Mouse (Mus musculus) forebrain, embryonic 14.5 days (tissue): ENCODE measurements at regions not wholly inside any gene's neighbourhood (a gene's known extent, or its start where the extent isn't known, plus 50 kb on each side); places are given as distances from the start of the nearest gene placed in this dataset.

Experiments used
- ATAC-seq: fragments of 200-750 bp; cut with Nextera tagmentation; 2 replicates; pipeline ENCODE4 v1.8.0; 2017; ENCODE audit warnings: mild to moderate bottlenecking, moderate library complexity
- DNase-seq: peaks from one replicate; pipeline ENCODE4 v3.0.0-alpha.2; 2015; ENCODE audit warnings: low spot score
- H3K27ac ChIP-seq: fragments of 300-500 bp; sonication (generic); 2 replicates; pipeline ENCODE4 v1.5.1; 2014; ENCODE audit warnings: low read depth, mild to moderate bottlenecking, control low read depth, low read length, moderate library complexity
- H3K27me3 ChIP-seq: fragments of 300-500 bp; sonication (generic); replicated peaks from 2 replicates; pipeline ENCODE4 v1.6.1; 2014; ENCODE audit warnings: low read length, control low read depth, mixed read lengths; ENCODE audit not compliant: control insufficient read depth, insufficient read depth
- H3K36me3 ChIP-seq: fragments of 300-500 bp; sonication (generic); 2 replicates; pipeline ENCODE4 v1.6.1; 2014; ENCODE audit warnings: low read length, control low read depth; ENCODE audit not compliant: control insufficient read depth, insufficient read depth
- H3K4me1 ChIP-seq: fragments of 300-500 bp; sonication (generic); 2 replicates; pipeline ENCODE4 v1.6.1; 2014; ENCODE audit warnings: antibody characterized with exemption, low read length, control low read depth; ENCODE audit not compliant: control insufficient read depth, insufficient read depth
- H3K4me2 ChIP-seq: fragments of 300-500 bp; sonication (generic); 2 replicates; pipeline ENCODE4 v1.6.1; 2014; ENCODE audit warnings: mild to moderate bottlenecking, control low read depth, low read length
- H3K4me3 ChIP-seq: fragments of 300-500 bp; sonication (generic); 2 replicates; pipeline ENCODE4 v1.5.1; 2014; ENCODE audit warnings: low read depth, low read length, control low read depth
- H3K9ac ChIP-seq: fragments of 300-500 bp; sonication (generic); 2 replicates; pipeline ENCODE4 v1.6.1; 2014; ENCODE audit warnings: mild to moderate bottlenecking, low read length, control low read depth, moderate library complexity
- H3K9me3 ChIP-seq: fragments of 300-500 bp; sonication (generic); replicated peaks from 2 replicates; pipeline ENCODE4 v1.6.1; 2016; ENCODE audit warnings: low read length, control low read depth, mixed read lengths; ENCODE audit not compliant: control insufficient read depth
- whole genome bisulfite sequencing: fragments of 180-500 bp; shearing (Covaris S2); extraction: QIAGEN DNeasy Blood & Tissue Kit; methylation state at CpG from one replicate; pipeline ENCODE4 v1.1.7; 2014; 5-methylcytosine and 5-hydroxymethylcytosine counted together

DNA sequence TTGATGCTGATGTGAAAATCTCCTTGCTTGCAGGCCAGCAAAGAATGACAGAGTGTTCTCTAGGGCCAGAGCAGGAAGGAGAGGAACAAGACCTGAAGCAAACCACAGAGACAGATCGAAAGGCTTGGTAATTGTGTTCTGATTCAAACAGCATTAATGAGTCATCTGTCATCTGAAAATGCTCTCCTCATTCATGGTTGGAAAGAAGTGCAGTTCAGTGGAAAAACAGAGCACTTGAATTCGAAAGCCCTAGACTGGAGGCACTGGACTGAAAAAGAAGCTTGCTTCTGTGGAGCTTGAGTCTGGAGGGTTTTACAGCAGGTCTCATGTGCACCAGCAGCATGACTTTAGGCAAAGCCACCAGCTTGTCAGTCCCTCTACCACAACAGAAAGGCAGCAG is 374.3 kb upstream of the B430305J03Rik start:
- ATAC-seq (no peak), DNase-seq (peak; percentile 9)
- Histone ChIP-seq H3K27ac (no peak overlapping the region), H3K4me2 (no peak overlapping the region), H3K9ac (no peak overlapping the region), H3K4me1 (peaks cover 3% of the 10 kb centered on the region; the same call in 1 of the 2 replicates), H3K27me3 (no peaks in the 10 kb centered on the region), H3K4me3 (no peak overlapping the region), H3K36me3 (no peaks in the 10 kb centered on the region), H3K9me3 (no peaks in the 10 kb centered on the region)
- WGBS, result 30% methylated on average over 2 of the region's 2 CpGs

DNA sequence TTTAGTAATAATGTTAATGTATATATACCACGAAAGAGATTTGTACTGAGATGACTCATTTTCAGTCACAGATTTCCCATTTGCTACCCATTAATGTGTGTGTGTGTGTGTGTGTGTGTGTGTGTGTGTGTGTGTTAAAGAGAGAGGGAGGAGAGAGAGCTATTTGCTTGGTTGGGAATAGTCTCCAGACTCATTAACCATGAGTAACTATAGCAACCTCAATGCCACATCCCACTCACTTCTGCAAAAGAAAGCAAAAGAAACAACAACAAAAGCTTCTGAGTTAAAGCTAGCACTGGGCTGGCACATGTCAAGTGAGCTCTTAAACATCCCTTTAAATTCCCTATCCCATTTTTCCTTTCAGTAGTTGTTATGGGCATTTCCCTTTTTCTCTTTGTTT is 372.8 kb upstream of the B430305J03Rik start:
- H3K36me3 ChIP-seq, result no peaks in the 10 kb centered on the region
- no peaks in the 10 kb centered on the region for H3K9me3 ChIP-seq
- H3K4me2 ChIP-seq, result no peak overlapping the region
- H3K9ac ChIP-seq, result no peak overlapping the region
- no peak overlapping the region for H3K27ac ChIP-seq
- ATAC-seq, result peak; percentile 67; the same call in 1 of the 2 replicates
- peak; percentile 44 for DNase-seq
- 48% methylated on average over 1 of the region's 1 CpGs for WGBS
- H3K27me3 ChIP-seq, result no peaks in the 10 kb centered on the region
- no peak overlapping the region for H3K4me3 ChIP-seq
- peaks cover 3% of the 10 kb centered on the region; the same call in 1 of the 2 replicates for H3K4me1 ChIP-seq

DNA sequence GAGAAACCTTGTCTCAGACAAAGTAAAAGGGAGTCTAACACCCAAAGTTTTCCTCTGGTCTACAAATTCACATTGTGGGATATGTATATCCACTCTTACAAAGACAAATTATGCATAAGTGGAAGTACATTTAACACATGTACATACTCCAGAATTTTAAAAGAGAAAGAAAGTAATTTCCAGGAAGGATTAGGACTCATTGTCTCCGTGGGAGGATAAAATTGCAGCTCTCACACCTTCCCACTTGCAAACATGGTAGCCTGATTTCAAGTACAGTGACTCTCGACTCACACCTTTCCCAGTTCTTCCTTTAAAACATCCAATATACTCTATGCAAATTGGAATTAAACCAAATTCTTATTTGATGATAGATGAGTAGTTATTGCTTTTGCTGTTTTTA is 351.0 kb upstream of the B430305J03Rik start:
- H3K4me2 ChIP-seq, result no peak overlapping the region
- H3K9ac ChIP-seq, result no peak overlapping the region
- ATAC-seq, result no peak
- H3K4me1 ChIP-seq, result no peaks in the 10 kb centered on the region
- WGBS, result 82% methylated on average over 2 of the region's 2 CpGs
- no peak overlapping the region for H3K27ac ChIP-seq
- no peaks in the 10 kb centered on the region for H3K9me3 ChIP-seq
- H3K36me3 ChIP-seq, result no peaks in the 10 kb centered on the region
- no peak for DNase-seq
- H3K4me3 ChIP-seq, result no peak overlapping the region
- H3K27me3 ChIP-seq, result no peaks in the 10 kb centered on the region

DNA sequence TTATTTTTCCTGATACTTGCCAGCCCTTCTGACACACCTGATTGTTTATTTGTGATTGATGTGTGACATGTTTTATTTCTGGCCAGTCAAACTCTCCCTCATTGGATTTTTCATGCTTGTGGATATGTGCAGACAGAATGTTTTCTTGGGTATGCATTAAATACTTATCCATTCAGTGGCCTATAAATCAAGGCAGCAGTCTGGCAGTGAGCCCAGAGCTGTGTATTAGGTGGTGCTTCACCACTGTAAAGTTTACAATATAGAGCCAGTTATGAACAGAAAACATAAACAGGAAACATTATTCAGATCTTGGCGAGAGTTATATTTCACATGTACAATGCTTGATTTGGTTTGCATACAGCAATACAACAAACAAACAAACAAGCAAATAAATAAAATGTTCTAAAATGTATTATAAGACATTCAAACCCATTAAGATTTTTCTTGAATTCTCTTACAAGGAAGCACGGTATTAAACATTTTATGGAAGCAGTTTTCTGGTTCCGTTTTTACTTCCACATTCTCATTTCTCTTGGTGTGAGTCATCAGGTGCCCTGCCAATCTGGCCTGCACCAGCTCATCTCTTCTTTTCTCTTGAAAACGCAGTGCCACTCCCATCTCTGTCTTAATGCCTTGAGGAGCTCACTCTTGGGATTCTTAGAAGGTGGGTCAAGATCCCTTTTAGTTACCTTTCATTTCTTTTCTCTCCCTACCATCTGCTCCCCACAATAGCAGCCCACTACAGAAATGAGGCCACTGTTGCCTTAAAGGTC is 322.4 kb upstream of the B430305J03Rik start:
- WGBS, result 77% methylated on average over 4 of the region's 4 CpGs
- H3K27me3 ChIP-seq, result no peaks in the 10 kb centered on the region
- H3K9me3 ChIP-seq, result no peaks in the 10 kb centered on the region
- no peak for ATAC-seq
- H3K9ac ChIP-seq, result no peak overlapping the region
- H3K36me3 ChIP-seq, result no peaks in the 10 kb centered on the region
- H3K4me3 ChIP-seq, result no peak overlapping the region
- no peak for DNase-seq
- H3K4me1 ChIP-seq, result no peaks in the 10 kb centered on the region
- H3K4me2 ChIP-seq, result no peak overlapping the region
- H3K27ac ChIP-seq, result no peak overlapping the region

DNA sequence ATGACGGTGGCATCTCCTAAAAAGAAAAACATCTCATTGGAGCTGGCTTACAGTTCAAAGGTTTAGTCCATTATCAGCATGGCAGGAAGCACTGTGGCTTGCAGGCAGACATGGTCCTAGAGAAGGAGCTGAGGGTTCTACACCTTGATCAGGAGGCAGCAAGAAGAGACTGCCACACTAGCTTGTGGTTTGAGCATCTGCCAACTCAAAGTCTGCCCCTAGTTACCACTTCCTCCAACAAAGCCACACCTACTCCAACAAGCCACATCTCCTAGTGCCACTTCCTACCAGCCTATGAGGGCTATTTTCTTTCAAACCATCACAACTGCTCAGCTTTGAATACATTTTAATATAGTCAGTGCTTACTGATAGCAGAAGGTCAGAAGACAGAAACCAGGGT is 305.1 kb upstream of the B430305J03Rik start:
- no peak overlapping the region for H3K9ac ChIP-seq
- WGBS, result 92% methylated on average over 1 of the region's 1 CpGs
- H3K4me3 ChIP-seq, result no peak overlapping the region
- H3K36me3 ChIP-seq, result no peaks in the 10 kb centered on the region
- DNase-seq, result no peak
- no peak for ATAC-seq
- H3K27ac ChIP-seq, result no peak overlapping the region
- H3K27me3 ChIP-seq, result no peaks in the 10 kb centered on the region
- no peak overlapping the region for H3K4me2 ChIP-seq
- H3K9me3 ChIP-seq, result no peaks in the 10 kb centered on the region
- H3K4me1 ChIP-seq, result no peaks in the 10 kb centered on the region

DNA sequence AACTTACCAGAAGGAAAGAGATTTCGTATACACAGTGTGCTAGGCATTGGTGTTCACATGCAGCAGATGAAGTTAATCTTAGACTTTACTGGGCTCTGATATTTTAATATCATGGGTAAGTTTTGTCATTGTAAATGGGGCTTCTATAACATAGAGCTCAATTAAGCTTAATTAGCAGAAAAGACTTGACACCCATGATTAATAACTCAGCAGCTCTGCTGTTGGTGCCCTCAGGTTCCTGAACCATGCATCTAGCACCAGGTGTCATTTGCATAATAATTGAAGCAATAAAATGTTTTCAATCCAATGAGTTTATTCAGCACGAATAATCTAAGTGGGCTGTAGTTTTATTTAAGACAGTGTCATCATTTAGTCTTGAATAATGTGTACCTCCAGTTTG is 290.4 kb upstream of the B430305J03Rik start:
- Histone ChIP-seq H3K27me3 (no peaks in the 10 kb centered on the region), H3K4me1 (no peaks in the 10 kb centered on the region), H3K9me3 (no peaks in the 10 kb centered on the region), H3K27ac (no peak overlapping the region), H3K9ac (no peak overlapping the region), H3K4me3 (no peak overlapping the region), H3K4me2 (no peak overlapping the region), H3K36me3 (no peaks in the 10 kb centered on the region)
- ATAC-seq (no peak), DNase-seq (peak; percentile 7)
- 55% methylated on average over 2 of the region's 2 CpGs for WGBS

DNA sequence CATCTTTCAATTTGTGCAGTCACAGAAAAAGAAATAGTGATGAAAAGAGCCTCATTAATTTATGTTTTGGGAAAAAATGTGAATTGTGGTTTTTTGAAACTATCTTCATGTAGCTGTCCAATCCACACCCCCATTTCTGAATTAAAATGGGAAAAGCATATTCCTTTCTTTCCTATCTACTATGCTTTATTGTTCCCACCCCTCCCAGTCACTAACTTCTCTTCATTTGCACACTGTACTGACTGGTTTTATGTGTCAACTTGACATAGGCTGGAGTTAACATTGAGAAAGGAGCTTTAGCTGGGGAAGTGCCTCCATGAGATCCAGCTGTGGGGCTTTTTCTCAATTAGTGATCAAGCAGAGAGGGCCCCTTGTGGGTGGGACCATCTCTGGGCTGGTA is 262.8 kb upstream of the B430305J03Rik start:
- H3K27ac ChIP-seq, result no peak overlapping the region
- no peaks in the 10 kb centered on the region for H3K36me3 ChIP-seq
- no peaks in the 10 kb centered on the region for H3K4me1 ChIP-seq
- no peaks in the 10 kb centered on the region for H3K27me3 ChIP-seq
- no peak overlapping the region for H3K9ac ChIP-seq
- DNase-seq (no peak), ATAC-seq (no peak)
- no peak overlapping the region for H3K4me2 ChIP-seq
- no peaks in the 10 kb centered on the region for H3K9me3 ChIP-seq
- H3K4me3 ChIP-seq, result no peak overlapping the region

DNA sequence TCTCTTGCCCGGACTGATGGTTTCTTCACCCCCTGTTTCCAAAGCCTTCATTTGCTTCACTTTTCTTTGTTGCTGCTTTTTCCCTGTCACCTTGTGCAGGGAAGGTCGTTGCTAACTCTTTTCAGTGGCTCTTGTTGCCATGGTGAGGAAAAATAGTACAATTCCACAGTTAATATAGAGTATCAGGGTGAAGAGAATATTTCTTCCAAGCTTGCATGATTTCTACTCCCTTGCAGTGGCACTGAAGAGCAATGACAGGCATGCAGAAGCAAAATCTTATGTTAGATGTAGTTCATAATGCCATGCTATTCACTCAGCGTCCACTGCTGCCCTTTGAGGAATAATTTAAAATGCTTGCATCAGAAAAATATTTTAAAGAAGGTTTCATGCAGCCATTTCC is 262.3 kb upstream of the B430305J03Rik start:
- WGBS, result 59% methylated on average over 3 of the region's 3 CpGs
- 0 out of 2 replicates have a peak, but pooled peaks have one; percentile 32 for ATAC-seq
- H3K27ac ChIP-seq, result no peak overlapping the region
- H3K4me3 ChIP-seq, result no peak overlapping the region
- no peaks in the 10 kb centered on the region for H3K27me3 ChIP-seq
- H3K9ac ChIP-seq, result no peak overlapping the region
- no peaks in the 10 kb centered on the region for H3K4me1 ChIP-seq
- H3K4me2 ChIP-seq, result no peak overlapping the region
- no peaks in the 10 kb centered on the region for H3K36me3 ChIP-seq
- H3K9me3 ChIP-seq, result no peaks in the 10 kb centered on the region
- peak; percentile 19 for DNase-seq

DNA sequence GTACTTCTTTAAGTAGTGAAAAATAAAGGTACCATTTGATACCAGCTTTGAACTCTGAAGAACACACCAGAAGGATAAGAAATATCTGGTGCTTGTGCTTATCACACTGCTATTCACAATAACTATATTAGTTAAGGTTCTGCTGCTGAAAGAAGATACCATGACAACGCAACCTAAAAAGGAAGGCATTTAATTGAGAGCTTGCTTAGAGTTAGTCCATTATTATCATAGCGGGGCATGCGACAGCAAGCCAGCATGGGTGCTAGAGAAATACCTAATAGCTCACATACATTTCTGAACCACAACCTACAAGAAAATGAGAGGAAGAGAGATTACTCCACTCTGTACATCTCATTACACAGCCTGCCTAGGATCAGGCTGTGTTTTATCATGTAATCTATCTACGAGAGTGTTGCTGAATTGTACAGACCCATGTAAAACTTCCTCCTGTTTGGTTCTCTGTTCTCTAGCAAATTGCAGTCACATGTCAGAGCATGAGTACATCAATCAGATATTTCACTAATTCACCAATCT is 258.3 kb upstream of the B430305J03Rik start:
- WGBS, result 47% methylated on average over 4 of the region's 4 CpGs
- no peak for ATAC-seq
- H3K9ac ChIP-seq, result no peak overlapping the region
- H3K4me3 ChIP-seq, result no peak overlapping the region
- H3K27ac ChIP-seq, result no peak overlapping the region
- no peaks in the 10 kb centered on the region for H3K27me3 ChIP-seq
- H3K4me2 ChIP-seq, result no peak overlapping the region
- no peak for DNase-seq
- no peaks in the 10 kb centered on the region for H3K36me3 ChIP-seq
- H3K9me3 ChIP-seq, result no peaks in the 10 kb centered on the region
- H3K4me1 ChIP-seq, result no peaks in the 10 kb centered on the region
